Mouse (Mus musculus): Measurements from ENCODE around the gene Astn2. TPM values are rescaled to one million over a fixed set of nuclear protein-coding genes. Genes with fewer than 3 reads are reported as not detected.

Astn2 gene
- polyA plus RNA-seq, 1 experiment from 2014 or later, result 0.15 TPM

DNA sequence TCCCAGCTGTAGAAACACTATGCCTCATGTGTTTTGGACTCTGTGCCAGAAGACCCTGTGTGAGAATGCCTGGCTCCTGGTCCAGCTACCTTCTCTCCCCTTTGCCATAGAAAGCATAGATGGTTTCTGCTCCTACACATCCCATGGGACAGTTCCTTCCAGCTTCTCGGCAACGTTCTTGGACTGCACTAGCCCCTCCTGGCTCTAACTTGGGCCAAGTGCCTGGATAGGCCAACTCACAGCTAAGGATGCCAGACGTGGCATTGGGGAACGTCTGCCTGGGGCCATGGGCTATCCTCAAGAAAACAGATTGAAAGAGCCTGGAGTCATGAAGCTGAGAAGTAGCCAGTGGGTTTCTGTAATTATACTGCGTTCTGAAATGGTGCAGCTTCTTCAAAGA lies 931.3 kb downstream of the Astn2 start:
- no peak overlapping the region for H3K27ac ChIP-seq (ENCODE audit: poor library complexity, severe bottlenecking)
- 65% methylated on average over 5 of the region's 5 CpGs for WGBS
- 0 out of 2 replicates have a peak, but pooled peaks cover 4% of the 10 kb centered on the region for H3K4me1 ChIP-seq (replicated peaks)
- H3K9me3 ChIP-seq (replicated peaks), result no peaks in the 10 kb centered on the region
- H3K4me2 ChIP-seq, result no peak overlapping the region
- H3K9ac ChIP-seq, result no peak overlapping the region
- H3K36me3 ChIP-seq, result no peaks in the 10 kb centered on the region
- no peaks in the 10 kb centered on the region; the same call in 1 of the 2 replicates for H3K27me3 ChIP-seq (replicated peaks)
- H3K4me3 ChIP-seq, result no peak overlapping the region
- no peak for ATAC-seq (ENCODE audit: insufficient number of reproducible peaks, low FRiP score)

DNA sequence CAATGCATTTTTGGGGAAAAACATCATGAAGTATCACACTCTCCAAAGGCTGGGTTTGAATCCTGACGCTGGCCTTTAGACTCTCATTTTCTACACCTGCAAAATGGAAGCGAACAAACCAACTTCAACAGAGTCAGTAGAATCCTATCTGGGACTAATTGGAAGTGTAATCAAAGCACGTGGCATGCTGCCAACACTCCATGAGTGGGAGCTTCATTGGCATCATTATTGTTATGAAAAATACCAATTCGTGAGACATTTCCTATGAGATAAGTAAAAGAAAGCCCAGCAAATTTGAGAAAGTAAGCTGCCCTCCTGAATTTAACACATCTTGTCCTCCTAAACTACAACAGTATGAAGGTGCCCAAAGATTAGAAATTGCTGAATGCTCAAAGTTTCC lies 955.2 kb downstream of the Astn2 start:
- Histone ChIP-seq H3K9ac (no peak overlapping the region), H3K4me3 (no peak overlapping the region), H3K27ac (ENCODE audit: poor library complexity, severe bottlenecking) (no peak overlapping the region), H3K36me3 (no peaks in the 10 kb centered on the region), H3K27me3 (replicated peaks) (peaks cover 18% of the 10 kb centered on the region; the same call in 1 of the 2 replicates), H3K9me3 (replicated peaks) (no peaks in the 10 kb centered on the region), H3K4me1 (replicated peaks) (no peaks in the 10 kb centered on the region), H3K4me2 (no peak overlapping the region)
- 69% methylated on average over 4 of the region's 4 CpGs for WGBS
- no peak for ATAC-seq (ENCODE audit: insufficient number of reproducible peaks, low FRiP score)

DNA sequence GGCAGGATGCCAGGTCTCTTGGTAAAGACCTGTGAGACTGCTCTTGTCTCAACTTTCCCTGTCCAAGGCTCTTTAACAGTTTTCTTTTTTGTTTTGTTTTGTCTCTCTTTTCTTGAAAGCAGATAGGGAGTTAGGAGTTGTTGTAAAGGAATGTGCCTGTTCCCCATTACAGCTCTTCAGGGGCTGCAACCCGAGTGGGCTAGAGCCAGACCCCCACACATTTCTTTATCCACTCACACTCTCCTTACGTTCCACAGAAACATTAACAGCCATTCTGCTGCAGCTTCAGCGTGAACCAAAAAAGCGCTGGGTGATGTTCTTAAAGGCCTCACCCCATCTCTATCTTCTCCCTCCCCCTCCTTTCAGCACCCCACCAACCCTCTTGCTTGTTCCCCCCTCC lies 962.7 kb downstream of the Astn2 start:
- no peak overlapping the region for H3K4me2 ChIP-seq
- peaks cover 10% of the 10 kb centered on the region; the same call in 1 of the 2 replicates for H3K27me3 ChIP-seq (replicated peaks)
- no peaks in the 10 kb centered on the region for H3K9me3 ChIP-seq (replicated peaks)
- 63% methylated on average over 4 of the region's 4 CpGs for WGBS
- no peak overlapping the region for H3K9ac ChIP-seq
- H3K4me1 ChIP-seq (replicated peaks), result no peaks in the 10 kb centered on the region
- no peak for ATAC-seq (ENCODE audit: insufficient number of reproducible peaks, low FRiP score)
- H3K4me3 ChIP-seq, result no peak overlapping the region
- H3K36me3 ChIP-seq, result no peaks in the 10 kb centered on the region
- H3K27ac ChIP-seq (ENCODE audit: poor library complexity, severe bottlenecking), result no peak overlapping the region

DNA sequence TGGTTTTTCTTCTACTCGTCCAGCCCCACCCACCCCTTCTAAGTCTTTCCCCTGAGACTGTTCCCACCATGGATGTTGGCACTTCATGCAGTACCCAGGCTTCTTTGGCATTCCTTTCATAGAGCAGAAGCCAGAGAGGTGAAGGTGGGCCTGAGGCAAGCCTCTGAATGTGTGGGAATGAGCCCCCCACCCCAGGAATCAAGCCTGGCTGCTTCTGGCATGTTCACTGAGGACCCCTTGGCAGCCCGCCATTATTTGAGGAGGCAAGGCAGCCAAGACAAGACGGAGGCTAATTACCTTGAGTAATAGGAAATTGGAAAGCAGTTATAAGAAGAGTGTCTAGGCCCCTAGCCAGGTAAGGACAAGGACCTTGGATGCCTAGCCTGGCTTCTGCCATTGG lies 973.6 kb downstream of the Astn2 start:
- no peak overlapping the region for H3K27ac ChIP-seq (ENCODE audit: poor library complexity, severe bottlenecking)
- H3K36me3 ChIP-seq, result no peaks in the 10 kb centered on the region
- H3K9me3 ChIP-seq (replicated peaks), result no peaks in the 10 kb centered on the region
- H3K4me3 ChIP-seq, result no peak overlapping the region
- ATAC-seq (ENCODE audit: insufficient number of reproducible peaks, low FRiP score), result no peak
- H3K4me2 ChIP-seq, result no peak overlapping the region
- no peak overlapping the region for H3K9ac ChIP-seq
- H3K4me1 ChIP-seq (replicated peaks), result peaks cover 13% of the 10 kb centered on the region; the same call in 1 of the 2 replicates
- WGBS, result 55% methylated on average over 3 of the region's 3 CpGs
- H3K27me3 ChIP-seq (replicated peaks), result no peaks in the 10 kb centered on the region

DNA sequence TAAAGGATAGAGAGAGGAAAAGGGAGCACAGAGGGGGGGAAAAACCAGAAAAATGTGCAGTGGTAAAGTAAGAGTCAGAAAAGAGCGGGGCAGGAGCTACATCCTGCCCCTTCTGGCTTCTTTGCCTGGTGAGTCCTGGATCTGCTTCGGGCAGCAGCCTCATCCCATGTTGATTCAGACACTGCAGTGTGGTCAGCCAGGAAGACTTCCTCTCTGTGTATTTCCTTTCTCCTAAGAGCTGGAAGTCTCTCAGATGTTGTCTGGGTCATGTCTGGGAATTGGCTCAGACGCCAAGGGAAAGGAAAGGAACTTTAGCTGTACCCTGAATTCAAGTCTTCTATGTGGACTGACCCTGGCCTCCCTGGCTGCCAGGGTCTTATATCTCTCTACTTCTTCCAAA lies 976.9 kb downstream of the Astn2 start:
- no peaks in the 10 kb centered on the region for H3K36me3 ChIP-seq
- no peaks in the 10 kb centered on the region for H3K9me3 ChIP-seq (replicated peaks)
- 51% methylated on average over 3 of the region's 3 CpGs for WGBS
- no peak for ATAC-seq (ENCODE audit: insufficient number of reproducible peaks, low FRiP score)
- no peak overlapping the region for H3K9ac ChIP-seq
- H3K27me3 ChIP-seq (replicated peaks), result no peaks in the 10 kb centered on the region
- H3K4me3 ChIP-seq, result no peak overlapping the region
- no peak overlapping the region for H3K4me2 ChIP-seq
- peaks cover 13% of the 10 kb centered on the region; the same call in 1 of the 2 replicates for H3K4me1 ChIP-seq (replicated peaks)
- no peak overlapping the region for H3K27ac ChIP-seq (ENCODE audit: poor library complexity, severe bottlenecking)

DNA sequence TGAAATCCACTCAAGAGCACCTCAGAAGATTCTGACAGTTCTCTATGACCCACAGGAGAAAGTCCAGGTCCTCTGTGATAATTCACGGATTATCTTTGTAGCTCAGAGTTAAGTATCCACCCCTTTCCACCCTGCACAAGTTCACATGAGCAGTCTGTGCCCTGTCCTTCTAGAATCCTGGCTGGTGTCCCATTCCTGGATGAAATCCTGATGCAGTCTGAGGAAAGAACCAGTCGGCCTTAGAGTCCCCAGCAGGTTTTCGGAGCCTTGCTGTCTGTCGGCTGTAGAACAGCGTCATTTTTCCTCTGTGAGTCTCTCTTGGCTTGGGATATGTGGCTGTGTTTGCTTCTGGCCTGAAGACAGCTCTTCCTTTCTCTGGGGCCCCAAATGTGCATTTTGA lies 978.0 kb downstream of the Astn2 start:
- WGBS, result 59% methylated on average over 5 of the region's 5 CpGs
- Histone ChIP-seq H3K4me3 (no peak overlapping the region), H3K9ac (no peak overlapping the region), H3K27me3 (replicated peaks) (no peaks in the 10 kb centered on the region), H3K36me3 (no peaks in the 10 kb centered on the region), H3K4me1 (replicated peaks) (peaks cover 14% of the 10 kb centered on the region), H3K9me3 (replicated peaks) (no peaks in the 10 kb centered on the region), H3K27ac (ENCODE audit: poor library complexity, severe bottlenecking) (no peak overlapping the region), H3K4me2 (no peak overlapping the region)
- no peak for ATAC-seq (ENCODE audit: insufficient number of reproducible peaks, low FRiP score)

DNA sequence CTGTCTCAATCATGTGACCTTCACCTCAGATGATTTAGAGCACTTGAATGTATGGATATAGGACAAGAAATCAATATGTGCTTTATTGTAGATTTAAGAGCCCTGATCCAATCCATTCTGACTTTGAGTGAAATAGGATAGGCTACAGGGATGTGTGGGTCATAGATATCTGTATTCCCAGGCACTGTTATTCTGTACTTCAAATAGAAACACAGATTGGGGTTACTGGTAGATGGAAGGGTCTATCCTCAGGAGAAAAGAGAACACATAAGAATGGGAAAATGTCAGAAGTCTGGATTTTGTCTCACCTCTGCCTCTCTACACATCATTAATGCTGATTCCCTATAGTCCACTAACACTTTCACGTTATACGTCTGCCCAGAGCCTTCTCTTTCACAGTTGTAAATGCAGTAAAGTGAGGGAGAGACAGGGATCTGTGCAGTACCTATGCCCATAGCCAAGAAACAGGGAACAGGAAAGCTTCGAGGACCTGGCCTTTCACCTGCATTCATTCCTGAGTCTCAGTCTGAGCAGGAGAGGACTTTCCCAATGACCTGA lies 981.3 kb downstream of the Astn2 start:
- no peaks in the 10 kb centered on the region for H3K9me3 ChIP-seq (replicated peaks)
- no peak overlapping the region for H3K27ac ChIP-seq (ENCODE audit: poor library complexity, severe bottlenecking)
- 73% methylated on average over 3 of the region's 3 CpGs for WGBS
- H3K36me3 ChIP-seq, result no peaks in the 10 kb centered on the region
- H3K9ac ChIP-seq, result no peak overlapping the region
- H3K4me1 ChIP-seq (replicated peaks), result peaks cover 28% of the 10 kb centered on the region
- H3K4me2 ChIP-seq, result no peak overlapping the region
- no peak for ATAC-seq (ENCODE audit: insufficient number of reproducible peaks, low FRiP score)
- H3K27me3 ChIP-seq (replicated peaks), result no peaks in the 10 kb centered on the region
- H3K4me3 ChIP-seq, result no peak overlapping the region

DNA sequence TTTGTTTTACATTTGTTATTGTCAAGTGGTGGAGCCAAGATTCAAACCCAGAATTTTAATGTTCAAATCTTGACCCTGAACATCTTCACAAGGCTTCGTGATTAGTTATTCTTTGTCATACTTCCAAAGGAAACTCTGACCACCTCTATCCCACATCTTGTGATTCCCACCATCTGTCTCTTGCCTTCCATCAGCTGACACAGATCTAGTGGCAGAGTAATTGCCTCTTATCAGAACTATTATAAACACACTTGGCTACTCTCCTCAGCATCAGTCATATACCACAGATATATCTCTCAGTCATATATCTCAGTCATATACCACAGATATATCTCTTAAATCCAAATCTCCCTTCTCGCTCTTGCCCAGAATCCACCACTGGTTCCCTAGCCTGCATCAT lies 983.1 kb downstream of the Astn2 start:
- whole genome bisulfite sequencing, result 79% methylated on average over 2 of the region's 2 CpGs
- Histone ChIP-seq H3K36me3 (no peaks in the 10 kb centered on the region), H3K9ac (no peak overlapping the region), H3K9me3 (replicated peaks) (no peaks in the 10 kb centered on the region), H3K27me3 (replicated peaks) (no peaks in the 10 kb centered on the region), H3K4me3 (no peak overlapping the region), H3K4me2 (no peak overlapping the region), H3K27ac (ENCODE audit: poor library complexity, severe bottlenecking) (no peak overlapping the region; the same call in 1 of the 2 replicates), H3K4me1 (replicated peaks) (peaks cover 16% of the 10 kb centered on the region)
- ATAC-seq (ENCODE audit: insufficient number of reproducible peaks, low FRiP score), result no peak

DNA sequence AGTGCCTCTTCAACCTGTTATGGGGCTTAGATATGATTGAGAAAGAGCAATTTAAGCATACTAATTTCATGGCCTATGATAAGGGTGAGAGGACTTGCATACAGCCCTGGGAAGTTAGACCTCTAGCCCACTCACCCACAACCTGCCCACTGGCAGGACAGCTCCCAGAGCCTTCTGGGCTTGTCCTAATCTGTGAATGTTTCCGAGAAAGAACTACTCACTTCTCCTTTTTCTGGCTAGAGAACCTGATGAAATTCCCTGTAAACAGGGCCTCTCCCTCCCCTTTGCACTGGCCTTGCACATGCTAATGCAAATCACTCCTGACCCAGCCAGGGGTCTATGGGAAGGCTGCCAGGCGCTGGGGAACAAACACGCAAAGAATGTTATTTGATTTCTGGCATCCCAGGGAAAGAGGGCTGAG lies 983.9 kb downstream of the Astn2 start:
- no peaks in the 10 kb centered on the region for H3K9me3 ChIP-seq (replicated peaks)
- no peak overlapping the region for H3K4me3 ChIP-seq
- WGBS, result 3% methylated on average over 3 of the region's 3 CpGs
- H3K27ac ChIP-seq (ENCODE audit: poor library complexity, severe bottlenecking), result peak overlapping the region; percentile 63
- H3K27me3 ChIP-seq (replicated peaks), result no peaks in the 10 kb centered on the region
- peaks cover 16% of the 10 kb centered on the region for H3K4me1 ChIP-seq (replicated peaks)
- ATAC-seq (ENCODE audit: insufficient number of reproducible peaks, low FRiP score), result peak; percentile 76
- H3K4me2 ChIP-seq, result no peak overlapping the region
- no peaks in the 10 kb centered on the region for H3K36me3 ChIP-seq
- H3K9ac ChIP-seq, result no peak overlapping the region

DNA sequence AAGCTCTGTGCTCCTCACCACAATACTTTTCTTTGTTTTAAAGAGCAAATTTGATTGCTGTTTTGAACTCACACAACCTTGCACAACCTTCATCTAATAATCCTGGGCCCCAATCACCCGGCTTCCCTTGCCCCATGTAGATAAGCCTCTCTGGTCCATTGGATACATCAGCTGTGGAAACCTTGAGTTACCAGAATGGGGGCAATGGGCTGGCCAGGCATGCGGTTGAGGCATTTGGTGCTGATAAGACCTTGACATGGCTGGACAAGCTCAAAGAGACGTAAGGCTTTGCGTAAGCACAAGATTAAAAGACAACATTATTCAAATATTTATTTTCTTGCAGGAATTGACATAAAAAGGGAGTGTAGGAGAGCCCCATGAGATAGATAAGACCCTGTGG lies 988.9 kb downstream of the Astn2 start:
- Histone ChIP-seq H3K4me1 (replicated peaks) (peaks cover 9% of the 10 kb centered on the region), H3K36me3 (no peaks in the 10 kb centered on the region), H3K9me3 (replicated peaks) (no peaks in the 10 kb centered on the region), H3K27me3 (replicated peaks) (no peaks in the 10 kb centered on the region), H3K27ac (ENCODE audit: poor library complexity, severe bottlenecking) (no peak overlapping the region), H3K4me2 (no peak overlapping the region), H3K9ac (no peak overlapping the region), H3K4me3 (no peak overlapping the region)
- WGBS, result 22% methylated on average over 4 of the region's 4 CpGs
- ATAC-seq (ENCODE audit: insufficient number of reproducible peaks, low FRiP score), result no peak

DNA sequence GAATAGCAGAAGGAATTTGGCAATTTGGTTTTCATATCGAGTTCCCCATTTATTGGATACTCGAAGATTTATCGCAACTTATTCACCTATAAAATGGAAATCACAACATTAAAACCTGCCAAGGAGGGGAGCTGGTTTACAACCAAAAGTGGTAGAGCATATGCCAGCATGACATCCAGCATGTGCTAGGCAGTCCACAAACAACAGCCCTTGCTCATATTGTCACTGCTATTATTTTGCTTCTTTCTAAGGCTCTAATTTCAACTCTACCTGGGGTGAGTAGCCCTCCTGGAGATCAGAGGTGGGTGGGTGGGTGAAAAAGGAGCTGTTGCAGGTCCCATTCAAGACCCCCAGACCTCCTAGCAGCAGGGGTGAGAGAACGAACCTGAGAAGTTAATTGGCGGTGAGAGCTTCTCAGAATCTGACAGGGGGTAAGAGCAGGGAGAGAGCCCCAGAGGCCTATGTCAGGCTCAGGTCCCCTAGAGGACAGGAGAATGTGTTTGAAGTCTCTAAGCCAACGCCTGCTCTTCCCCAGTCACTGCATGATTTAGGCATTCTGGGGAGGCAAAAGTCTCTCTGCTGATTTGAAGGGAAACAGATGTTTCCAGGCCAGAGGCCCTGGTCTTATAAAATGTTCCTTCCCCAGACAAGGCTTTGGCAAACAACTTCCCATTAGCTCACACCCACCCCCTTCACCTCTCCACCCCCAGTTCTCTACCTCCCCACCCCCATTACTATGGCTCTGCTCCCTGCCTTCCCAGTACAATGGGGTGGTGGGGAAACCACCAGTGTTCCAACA lies 1001.4 kb downstream of the Astn2 start:
- Histone ChIP-seq H3K27me3 (replicated peaks) (no peaks in the 10 kb centered on the region; the same call in 1 of the 2 replicates), H3K36me3 (no peaks in the 10 kb centered on the region), H3K27ac (ENCODE audit: poor library complexity, severe bottlenecking) (no peak overlapping the region), H3K4me2 (no peak overlapping the region), H3K4me3 (no peak overlapping the region), H3K9ac (no peak overlapping the region), H3K9me3 (replicated peaks) (no peaks in the 10 kb centered on the region), H3K4me1 (replicated peaks) (0 out of 2 replicates have a peak, but pooled peaks cover 3% of the 10 kb centered on the region)
- 46% methylated on average over 6 of the region's 6 CpGs for WGBS
- ATAC-seq (ENCODE audit: insufficient number of reproducible peaks, low FRiP score), result 0 out of 2 replicates have a peak, but pooled peaks have one; percentile 53

Measured in heart, embryonic 12.5 days (tissue).